Mouse (Mus musculus): ENCODE data around the gene Tcf15. TPM values are rescaled to one million over a fixed set of nuclear protein-coding genes. Genes with fewer than 3 reads are reported as not detected.

Tcf15 gene
- polyA plus RNA-seq, 1 experiment = 0.56 TPM

DNA sequence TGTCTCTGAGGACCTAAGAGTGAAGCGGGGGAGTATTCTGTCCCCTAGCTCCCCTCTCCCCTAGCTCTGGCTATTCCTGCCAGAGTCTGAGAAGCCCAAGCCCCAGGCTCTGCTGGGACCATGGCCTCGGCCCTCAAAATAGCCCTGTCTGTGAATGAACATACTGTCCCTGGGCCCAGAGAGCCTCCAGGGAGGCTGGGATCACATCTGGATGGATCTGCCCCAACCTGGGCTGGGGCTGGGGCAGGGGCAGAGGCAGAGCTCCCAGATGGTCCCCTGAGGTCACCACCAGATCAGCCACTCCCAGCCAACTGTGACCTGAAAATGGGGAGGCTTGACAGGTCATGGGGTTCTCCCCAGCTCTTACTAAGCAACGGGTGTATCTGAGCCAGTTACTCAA is 3.7 kb downstream of the Tcf15 start:
- TF ChIP-seq POLR2A (IDR thresholded peaks at IDR 0.05; ENCODE audit: low read depth, low read length) (no peak), CTCF (IDR thresholded peaks at IDR 0.05; ENCODE audit: extremely low read depth, insufficient read depth, insufficient read length, insufficient replicate concordance) (no peak)
- 71% methylated on average over 3 of the region's 3 CpGs for WGBS
- H3K27me3 ChIP-seq (ENCODE audit: control insufficient read depth, insufficient read depth, low read length) = peaks cover 4% of the 10 kb centered on the region; the same call in 1 of the 2 replicates
- no peak overlapping the region for H3K27ac ChIP-seq (ENCODE audit: insufficient read depth, low read length)
- no peaks in the 10 kb centered on the region for H3K36me3 ChIP-seq (ENCODE audit: control insufficient read depth, insufficient read depth, low read length)
- H3K4me1 ChIP-seq (ENCODE audit: control insufficient read depth, insufficient read depth, insufficient read length) = peaks cover 4% of the 10 kb centered on the region
- H3K4me3 ChIP-seq (ENCODE audit: extremely low read depth, insufficient read depth, insufficient read length) = no peak overlapping the region
- DNase-seq (ENCODE audit: low read depth in 1 of 2, low spot score in 2 of 2) = no peak

DNA sequence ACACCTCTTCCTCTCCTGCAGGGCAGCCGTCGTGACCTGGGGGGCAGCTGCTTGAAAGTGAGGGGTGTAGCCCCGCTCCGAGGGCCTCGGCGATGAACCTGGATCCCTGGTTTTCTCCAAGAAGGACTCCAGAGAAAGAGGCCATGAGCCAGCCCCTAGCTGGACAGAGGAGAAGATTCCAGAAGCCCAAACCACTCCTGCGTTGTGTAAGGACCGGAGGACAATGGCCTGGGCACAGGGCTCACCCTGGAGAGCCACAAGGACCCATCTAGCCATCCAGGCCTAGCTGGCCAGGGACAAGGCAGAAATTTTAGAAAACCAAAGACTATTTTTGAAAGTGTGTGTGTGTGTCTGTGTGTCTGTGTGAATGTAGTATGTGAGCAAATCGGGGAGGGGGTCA is 5.3 kb downstream of the Tcf15 start:
- Histone ChIP-seq H3K4me1 (ENCODE audit: control insufficient read depth, insufficient read depth, insufficient read length) (peaks cover 2% of the 10 kb centered on the region), H3K27me3 (ENCODE audit: control insufficient read depth, insufficient read depth, low read length) (peaks cover 2% of the 10 kb centered on the region; the same call in 1 of the 2 replicates), H3K27ac (ENCODE audit: insufficient read depth, low read length) (no peak overlapping the region), H3K4me3 (ENCODE audit: extremely low read depth, insufficient read depth, insufficient read length) (no peak overlapping the region), H3K36me3 (ENCODE audit: control insufficient read depth, insufficient read depth, low read length) (no peaks in the 10 kb centered on the region)
- DNase-seq (ENCODE audit: low read depth in 1 of 2, low spot score in 2 of 2) = no peak
- 90% methylated on average over 9 of the region's 9 CpGs for WGBS
- TF ChIP-seq CTCF (IDR thresholded peaks at IDR 0.05; ENCODE audit: extremely low read depth, insufficient read depth, insufficient read length, insufficient replicate concordance) = no peak
- TF ChIP-seq POLR2A (IDR thresholded peaks at IDR 0.05; ENCODE audit: low read depth, low read length) = no peak

DNA sequence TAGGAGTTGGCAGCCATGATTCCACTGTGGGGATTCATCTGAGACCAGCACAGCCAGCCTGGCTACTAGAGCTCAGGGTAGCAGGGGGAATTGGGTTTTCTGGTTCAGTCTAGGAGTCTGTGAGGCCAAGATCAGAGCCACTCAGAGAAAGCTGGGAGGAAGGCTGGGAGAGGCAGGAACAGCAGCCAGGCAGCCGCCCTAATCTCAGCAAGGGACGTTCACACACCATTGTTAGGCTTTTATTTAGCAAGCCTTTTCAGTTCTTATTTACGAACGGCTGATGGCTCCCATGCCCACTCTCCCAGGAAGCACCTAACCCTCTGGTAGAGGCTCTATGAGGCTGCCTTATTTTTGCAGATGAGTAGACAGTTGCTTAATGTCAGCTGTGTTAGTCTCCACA is 6.5 kb downstream of the Tcf15 start:
- 88% methylated on average over 4 of the region's 4 CpGs for WGBS
- 0 out of 2 replicates have a peak, but pooled peaks cover under 1% of the 10 kb centered on the region for H3K27me3 ChIP-seq (ENCODE audit: control insufficient read depth, insufficient read depth, low read length)
- no peaks in the 10 kb centered on the region for H3K4me1 ChIP-seq (ENCODE audit: control insufficient read depth, insufficient read depth, insufficient read length)
- no peak overlapping the region for H3K27ac ChIP-seq (ENCODE audit: insufficient read depth, low read length)
- H3K36me3 ChIP-seq (ENCODE audit: control insufficient read depth, insufficient read depth, low read length) = no peaks in the 10 kb centered on the region
- TF ChIP-seq POLR2A (IDR thresholded peaks at IDR 0.05; ENCODE audit: low read depth, low read length) = no peak
- no peak for TF ChIP-seq CTCF (IDR thresholded peaks at IDR 0.05; ENCODE audit: extremely low read depth, insufficient read depth, insufficient read length, insufficient replicate concordance)
- H3K4me3 ChIP-seq (ENCODE audit: extremely low read depth, insufficient read depth, insufficient read length) = no peak overlapping the region
- DNase-seq (ENCODE audit: low read depth in 1 of 2, low spot score in 2 of 2) = no peak

DNA sequence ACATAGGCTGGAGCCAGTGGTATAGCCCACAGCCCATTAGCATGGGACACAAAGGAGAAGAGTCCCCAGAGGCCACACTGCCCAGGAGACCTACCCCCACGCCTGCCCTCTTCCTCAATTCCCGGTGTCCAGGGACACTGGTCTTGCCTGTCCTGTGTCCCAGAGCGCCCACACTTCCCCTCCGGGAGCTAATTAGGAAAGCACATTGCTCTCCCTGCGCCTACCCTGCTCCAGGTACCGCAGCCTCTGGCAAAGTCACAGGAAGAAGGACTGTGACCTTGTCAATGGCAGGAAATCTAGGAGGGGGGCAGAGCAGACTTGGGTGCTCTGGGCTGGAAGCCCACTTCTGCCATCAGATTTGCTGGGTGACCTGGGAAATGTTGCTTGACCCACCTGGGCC is 7.0 kb downstream of the Tcf15 start:
- TF ChIP-seq CTCF (IDR thresholded peaks at IDR 0.05; ENCODE audit: extremely low read depth, insufficient read depth, insufficient read length, insufficient replicate concordance) (no peak), POLR2A (IDR thresholded peaks at IDR 0.05; ENCODE audit: low read depth, low read length) (no peak)
- Histone ChIP-seq H3K4me1 (ENCODE audit: control insufficient read depth, insufficient read depth, insufficient read length) (no peaks in the 10 kb centered on the region), H3K27ac (ENCODE audit: insufficient read depth, low read length) (no peak overlapping the region), H3K27me3 (ENCODE audit: control insufficient read depth, insufficient read depth, low read length) (no peaks in the 10 kb centered on the region), H3K4me3 (ENCODE audit: extremely low read depth, insufficient read depth, insufficient read length) (no peak overlapping the region), H3K36me3 (ENCODE audit: control insufficient read depth, insufficient read depth, low read length) (no peaks in the 10 kb centered on the region)
- WGBS = 79% methylated on average over 6 of the region's 6 CpGs
- DNase-seq (ENCODE audit: low read depth in 1 of 2, low spot score in 2 of 2) = no peak

DNA sequence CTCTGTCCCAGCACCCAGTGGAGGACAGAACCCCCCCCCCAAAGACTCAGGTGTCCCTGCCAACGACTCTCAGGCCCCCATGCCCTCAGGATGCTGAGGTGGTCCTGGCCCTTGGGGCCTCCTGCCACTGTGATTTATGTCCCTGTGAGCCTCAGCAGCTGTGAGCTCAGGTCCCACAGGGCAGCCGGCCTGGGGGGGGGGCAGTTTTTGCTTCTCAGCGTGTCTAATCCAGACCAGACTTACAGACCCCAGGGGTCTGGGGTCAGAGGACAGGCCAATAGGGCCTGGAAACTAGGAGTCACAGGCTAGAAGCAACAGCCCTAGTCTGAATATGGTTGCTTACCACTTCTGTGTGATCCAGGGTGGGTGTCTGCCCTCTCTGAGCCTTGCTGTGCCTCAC is 10.0 kb downstream of the Tcf15 start:
- no peaks in the 10 kb centered on the region for H3K4me1 ChIP-seq (ENCODE audit: control insufficient read depth, insufficient read depth, insufficient read length)
- TF ChIP-seq POLR2A (IDR thresholded peaks at IDR 0.05; ENCODE audit: low read depth, low read length) (no peak), CTCF (IDR thresholded peaks at IDR 0.05; ENCODE audit: extremely low read depth, insufficient read depth, insufficient read length, insufficient replicate concordance) (no peak)
- H3K36me3 ChIP-seq (ENCODE audit: control insufficient read depth, insufficient read depth, low read length) = no peaks in the 10 kb centered on the region
- DNase-seq (ENCODE audit: low read depth in 1 of 2, low spot score in 2 of 2) = no peak
- no peaks in the 10 kb centered on the region for H3K27me3 ChIP-seq (ENCODE audit: control insufficient read depth, insufficient read depth, low read length)
- no peak overlapping the region for H3K27ac ChIP-seq (ENCODE audit: insufficient read depth, low read length)
- no peak overlapping the region for H3K4me3 ChIP-seq (ENCODE audit: extremely low read depth, insufficient read depth, insufficient read length)
- 49% methylated on average over 3 of the region's 3 CpGs for WGBS

DNA sequence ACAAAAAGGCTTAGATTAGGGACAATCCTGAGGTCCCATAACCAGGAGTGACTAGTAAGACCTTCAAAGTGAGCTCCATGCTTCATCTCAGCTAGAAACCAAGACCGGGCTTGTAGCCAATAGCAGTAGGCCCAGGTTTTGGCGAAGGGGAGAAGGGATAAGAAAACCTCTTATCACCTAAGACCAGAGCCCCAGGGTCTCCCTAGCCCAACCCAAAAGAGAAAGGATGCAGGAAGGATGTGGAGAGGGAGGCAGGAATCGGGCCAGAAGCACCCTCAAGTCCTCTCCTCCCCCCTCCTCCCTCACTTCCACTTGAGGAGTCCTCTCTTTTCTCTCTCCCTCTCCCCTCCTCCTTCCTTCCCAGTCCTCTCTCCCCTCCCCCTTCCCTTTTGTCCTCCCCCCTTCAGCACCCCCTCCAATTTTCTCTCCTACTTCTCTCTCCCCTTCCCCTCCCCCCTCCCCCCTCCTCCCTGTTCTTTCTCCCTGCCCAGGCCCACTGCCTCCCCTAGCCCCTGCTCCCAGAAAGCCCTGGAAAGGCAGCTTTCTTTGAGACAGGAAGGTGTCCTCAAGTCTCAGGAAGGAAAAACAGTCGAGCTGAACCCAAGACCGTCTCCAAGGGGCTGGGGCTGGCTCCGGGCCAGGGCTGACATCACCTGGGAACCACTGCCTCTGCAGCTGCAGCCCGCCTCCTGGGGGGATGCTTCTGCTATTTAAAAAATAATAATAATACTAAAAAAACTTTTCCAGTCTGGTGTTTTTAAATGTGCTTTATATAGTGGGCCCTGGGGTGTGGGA is 12.2 kb downstream of the Tcf15 start:
- no peak for TF ChIP-seq CTCF (IDR thresholded peaks at IDR 0.05; ENCODE audit: extremely low read depth, insufficient read depth, insufficient read length, insufficient replicate concordance)
- TF ChIP-seq POLR2A (IDR thresholded peaks at IDR 0.05; ENCODE audit: low read depth, low read length) = no peak
- H3K27me3 ChIP-seq (ENCODE audit: control insufficient read depth, insufficient read depth, low read length) = no peaks in the 10 kb centered on the region
- H3K4me1 ChIP-seq (ENCODE audit: control insufficient read depth, insufficient read depth, insufficient read length) = no peaks in the 10 kb centered on the region
- WGBS = 22% methylated on average over 7 of the region's 7 CpGs
- H3K36me3 ChIP-seq (ENCODE audit: control insufficient read depth, insufficient read depth, low read length) = no peaks in the 10 kb centered on the region
- no peak overlapping the region for H3K27ac ChIP-seq (ENCODE audit: insufficient read depth, low read length)
- no peak for DNase-seq (ENCODE audit: low read depth in 1 of 2, low spot score in 2 of 2)
- no peak overlapping the region for H3K4me3 ChIP-seq (ENCODE audit: extremely low read depth, insufficient read depth, insufficient read length)

DNA sequence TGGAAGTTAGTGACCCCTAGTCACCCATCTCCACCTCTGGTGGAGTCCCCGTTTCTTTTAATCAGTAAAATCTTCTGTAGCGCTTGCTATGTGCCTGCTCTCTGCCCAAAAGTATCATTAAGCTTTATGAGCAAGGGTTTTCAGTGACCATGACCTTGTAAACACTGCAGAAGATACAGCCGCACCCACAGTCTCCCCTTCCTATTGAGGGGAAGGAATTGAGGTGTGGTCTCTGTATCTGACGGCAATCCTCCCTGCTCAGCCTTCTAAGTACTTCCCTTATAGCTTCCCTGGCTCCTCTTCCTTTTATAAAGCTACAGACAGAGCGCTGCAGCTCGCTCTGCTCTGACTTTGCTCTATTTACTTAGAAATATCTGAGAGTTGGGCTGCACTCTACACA is 13.1 kb downstream of the Tcf15 start:
- Histone ChIP-seq H3K27ac (ENCODE audit: insufficient read depth, low read length) (no peak overlapping the region), H3K27me3 (ENCODE audit: control insufficient read depth, insufficient read depth, low read length) (no peaks in the 10 kb centered on the region), H3K4me1 (ENCODE audit: control insufficient read depth, insufficient read depth, insufficient read length) (no peaks in the 10 kb centered on the region), H3K36me3 (ENCODE audit: control insufficient read depth, insufficient read depth, low read length) (no peaks in the 10 kb centered on the region), H3K4me3 (ENCODE audit: extremely low read depth, insufficient read depth, insufficient read length) (no peak overlapping the region)
- no peak for TF ChIP-seq CTCF (IDR thresholded peaks at IDR 0.05; ENCODE audit: extremely low read depth, insufficient read depth, insufficient read length, insufficient replicate concordance)
- TF ChIP-seq POLR2A (IDR thresholded peaks at IDR 0.05; ENCODE audit: low read depth, low read length) = no peak
- DNase-seq (ENCODE audit: low read depth in 1 of 2, low spot score in 2 of 2) = no peak
- 60% methylated on average over 6 of the region's 6 CpGs for WGBS

Data from spleen, adult 2 months (tissue).